Mouse (Mus musculus) spleen, adult 10 weeks (tissue): ENCODE data around the gene Scap. TPM values are rescaled to one million over a fixed set of nuclear protein-coding genes. Genes with fewer than 3 reads are reported as not detected.

ENCODE experiments used
- polyA plus RNA-seq: library from polyadenylated mRNA; stranded (reverse); fragments of 350-450 nt; fragmentation: Illumina TruSeq; extraction: RNeasy Lipid Tissue Mini Kit (QIAGEN cat#74804); gene quantifications from one replicate; pipeline ENCODE4 v1.2.3, GENCODE M21; 2015; ENCODE audit warnings: low replicate concordance; ENCODE audit not compliant: insufficient read depth

The Scap gene
- polyA plus RNA-seq: 16.0 TPM

DNA sequence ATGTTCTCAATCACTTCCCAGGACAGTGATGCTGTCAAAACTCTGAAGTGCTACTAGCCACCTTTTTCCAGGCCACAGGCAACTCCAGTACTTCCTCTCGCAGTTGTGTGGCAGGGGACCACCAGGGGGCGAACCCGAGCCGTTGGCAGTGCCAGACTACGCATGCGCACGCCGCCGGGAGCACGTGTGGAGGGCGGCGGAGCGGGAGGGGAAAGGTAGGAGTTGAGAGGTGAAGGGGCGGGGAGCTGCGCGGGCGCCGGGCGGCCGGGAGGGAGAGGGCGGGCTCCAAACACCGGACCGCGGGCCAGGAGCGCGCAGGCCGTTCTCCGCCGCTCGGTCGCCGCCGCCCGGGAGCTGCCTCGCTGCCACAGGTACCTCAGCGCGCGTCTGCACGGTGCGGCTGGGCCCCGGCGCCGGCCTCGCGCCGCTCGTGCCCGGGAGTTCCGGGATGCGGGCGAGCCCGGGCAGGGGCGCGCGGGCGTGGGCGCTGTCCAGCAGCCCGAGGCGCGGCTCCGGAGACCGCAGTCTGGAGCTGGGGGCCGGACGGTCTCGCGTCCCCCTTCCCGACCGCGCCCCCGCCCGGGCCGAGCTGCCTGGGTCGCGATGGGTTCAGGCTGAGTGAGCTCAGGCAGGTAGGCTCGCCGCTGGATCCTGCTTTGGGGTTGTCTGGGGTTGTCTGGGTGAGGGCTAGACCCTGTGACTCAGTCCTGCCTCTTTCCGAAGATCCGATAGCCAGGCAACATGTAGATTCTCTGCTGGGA is at the start of gene Scap:
Gene Scap, plus strand, starts transcription at position 154 of the 761 bp plus-strand sequence.

GRCm38 (mm10) chr9:110304969-110305651 is 28.0 kb upstream of the Scap start, which contains the start of gene Elp6:
Elp6 (plus strand) TSS chr9:110305173.

GRCm38 (mm10) chr9:110408099-110408773 is 75.1 kb downstream of the Scap start, which contains the start of gene Ptpn23:
Ptpn23 (minus strand) TSS chr9:110408213.

DNA sequence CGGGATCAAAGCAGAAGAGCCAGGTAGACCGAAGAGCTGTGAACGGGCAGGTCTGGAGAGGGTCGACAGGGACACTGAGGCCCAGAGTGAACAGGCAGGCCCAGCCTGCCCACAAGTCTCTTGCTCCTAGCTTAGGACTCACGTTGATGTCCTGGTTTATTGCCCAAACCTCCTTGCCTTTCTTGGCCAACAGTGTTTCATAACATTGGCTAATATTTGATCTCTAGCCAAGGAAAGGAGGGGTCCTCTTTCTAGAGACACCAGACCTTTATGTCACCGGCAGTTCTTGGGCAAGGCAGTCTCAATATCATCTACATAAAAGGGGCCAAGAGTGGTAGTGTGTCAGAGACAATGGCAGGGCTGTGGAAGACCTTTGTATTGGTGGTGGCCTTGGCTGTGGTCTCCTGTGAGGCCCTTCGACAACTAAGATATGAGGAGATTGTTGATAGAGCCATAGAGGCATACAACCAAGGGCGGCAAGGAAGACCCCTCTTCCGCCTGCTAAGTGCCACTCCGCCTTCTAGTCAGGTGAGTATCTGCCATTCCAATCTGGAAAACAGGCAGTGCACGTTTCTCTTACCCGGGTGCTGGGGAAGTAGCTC is 86.5 kb downstream of the Scap start, which contains the start of gene Ngp:
Gene Ngp, plus strand, starts transcription at position 237 of the 602 bp plus-strand sequence.

Other genes with a start within 250 kb of the Scap start
- gene Smarcc1, start 215.6 kb upstream of the Scap start, polyA plus RNA-seq: 43.7 TPM
- gene Dhx30, start 215.5 kb upstream of the Scap start, polyA plus RNA-seq: 44.1 TPM
- gene Cspg5, start 89.5 kb upstream of the Scap start, polyA plus RNA-seq: 0.21 TPM
- gene Elp6, start 28.1 kb upstream of the Scap start, polyA plus RNA-seq: 5.3 TPM
- 8.9 TPM for gene Ptpn23, start 74.9 kb downstream of the Scap start, polyA plus RNA-seq
- gene Ngp, start 86.5 kb downstream of the Scap start, polyA plus RNA-seq: 24.6 TPM
- gene Klhl18, start 143.4 kb downstream of the Scap start, polyA plus RNA-seq: 27.5 TPM
- 6.3 TPM for gene Kif9, start 143.7 kb downstream of the Scap start, polyA plus RNA-seq
- 153 TPM for gene Setd2, start 199.3 kb downstream of the Scap start, polyA plus RNA-seq